Mouse (Mus musculus): ENCODE results near the gene Chmp6.

DNA sequence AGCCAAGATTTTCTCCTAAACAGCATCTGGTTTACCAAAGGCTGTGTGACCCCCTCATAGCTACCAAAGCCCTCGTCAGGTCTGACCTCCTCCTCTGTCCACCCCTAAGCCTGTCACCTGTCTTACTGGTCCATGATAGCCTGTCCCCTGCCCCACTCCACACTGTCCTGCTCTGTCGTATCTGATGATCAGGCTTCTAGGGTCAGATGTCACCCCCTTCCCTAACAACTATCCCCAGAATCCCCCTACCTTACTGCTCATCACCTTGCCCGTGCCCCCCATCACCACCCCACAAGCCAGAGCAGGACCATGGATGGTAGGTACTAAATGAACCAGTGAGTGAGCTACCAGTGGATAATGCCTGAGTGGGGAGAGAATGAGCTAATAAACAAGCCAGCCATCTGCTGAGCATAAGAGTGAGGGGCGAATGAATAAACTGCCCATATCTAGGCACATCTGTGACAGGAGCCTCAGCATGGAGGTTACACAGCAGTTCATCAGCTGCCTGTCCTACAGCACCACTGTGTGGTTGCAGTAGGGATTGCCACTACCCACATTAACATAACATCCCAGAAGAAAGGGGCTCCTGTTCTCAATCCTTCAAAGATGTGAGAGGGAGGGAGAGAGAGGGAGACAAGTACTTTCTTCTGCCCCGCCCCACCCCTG is 8.5 kb upstream of the Chmp6 start:
- peak; percentile 95 for TF ChIP-seq CTCF (IDR thresholded peaks at IDR 0.05; ENCODE audit: low read depth, low read length)
- TF ChIP-seq POLR2AphosphoS5 (IDR thresholded peaks at IDR 0.05; ENCODE audit: insufficient replicate concordance, low read depth, low read length): no peak
- no peak for TF ChIP-seq TAL1 (conservative IDR thresholded peaks at IDR 0.05; ENCODE audit: low read depth, low read length)
- TF ChIP-seq GATA1 (IDR thresholded peaks at IDR 0.05; ENCODE audit: borderline replicate concordance, low read length): no peak
